Mouse (Mus musculus) ES-Bruce4 (cell line): ENCODE data around the gene Gcnt3.

Source experiments
- CTCF ChIP-seq: IDR thresholded peaks from one replicate; pipeline ENCODE4 v1.8.1; 2011; ENCODE audit warnings: low read depth, low read length
- EP300 ChIP-seq: IDR thresholded peaks from 2 replicates; pipeline ENCODE4 v1.6.1; 2011; ENCODE audit warnings: low read depth, low read length; ENCODE audit not compliant: insufficient read depth
- POLR2A ChIP-seq: IDR thresholded peaks from one replicate; pipeline ENCODE4 v1.8.1; 2011; ENCODE audit warnings: low read length; ENCODE audit not compliant: insufficient read depth

DNA sequence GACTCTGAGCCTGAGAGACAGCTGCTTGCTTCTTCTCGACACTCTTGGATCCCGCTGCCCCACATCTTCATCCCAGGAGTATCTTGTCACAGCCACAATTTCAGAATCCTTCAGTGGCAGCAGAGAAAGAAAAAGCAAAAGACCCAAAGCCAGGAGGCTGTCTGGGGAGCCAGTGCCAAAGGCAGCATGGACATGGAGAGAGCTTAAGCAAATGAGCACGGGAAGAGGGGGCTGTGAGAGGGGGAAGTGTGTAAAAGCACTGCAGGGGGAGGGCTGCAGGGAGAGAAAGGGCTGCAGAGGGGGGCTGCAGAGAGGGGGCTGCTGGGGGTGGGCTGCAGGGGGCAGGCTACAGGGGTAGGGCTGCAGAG lies 11.5 kb upstream of the Gcnt3 start:
- TF ChIP-seq POLR2A (no peak), EP300 (no peak), CTCF (no peak)
